Mouse (Mus musculus): ENCODE results near the gene Samd4b.

The Samd4b gene

GRCm38 (mm10) chr7:28446446-28446845, 151.5 kb downstream of the Samd4b start:
- DNase-seq (ENCODE audit: low spot score in 2 of 2): peak in 1 of 2 experiments; percentile 64

GRCm38 (mm10) chr7:28444344-28444974, 153.5 kb downstream of the Samd4b start:
- no peak for DNase-seq (ENCODE audit: low spot score in 2 of 2)

GRCm38 (mm10) chr7:28442688-28443087, 155.3 kb downstream of the Samd4b start:
- peak; percentile 32 to 63 for DNase-seq (ENCODE audit: low spot score in 2 of 2)

- no peak for DNase-seq (ENCODE audit: low spot score in 2 of 2)
These were observed 156.0 kb downstream of the Samd4b start for GRCm38 (mm10) chr7:28441776-28442485.

GRCm38 (mm10) chr7:28440739-28441138, 157.2 kb downstream of the Samd4b start:
- peak; percentile 54 to 78 for DNase-seq (ENCODE audit: low spot score in 2 of 2)

GRCm38 (mm10) chr7:28438771-28439170, 159.2 kb downstream of the Samd4b start:
- DNase-seq (ENCODE audit: low spot score in 2 of 2): no peak

- DNase-seq (ENCODE audit: low spot score in 2 of 2): no peak
These were observed 160.0 kb downstream of the Samd4b start for GRCm38 (mm10) chr7:28437964-28438363.

GRCm38 (mm10) chr7:28436932-28437570, 160.9 kb downstream of the Samd4b start, which contains the start of gene Gmfg:
TSS of gene Gmfg (plus strand) at chr7:28437447.
- DNase-seq (ENCODE audit: low spot score in 2 of 2): peak; percentile 82 to 87

- peak; percentile 100 for DNase-seq (ENCODE audit: low spot score in 2 of 2)
These were observed 161.6 kb downstream of the Samd4b start for GRCm38 (mm10) chr7:28436271-28436904.

- DNase-seq (ENCODE audit: low spot score in 2 of 2): peak; percentile 29 to 41
These were observed 162.2 kb downstream of the Samd4b start for GRCm38 (mm10) chr7:28435660-28436259.

- no peak for DNase-seq (ENCODE audit: low spot score in 2 of 2)
These were observed 165.7 kb downstream of the Samd4b start for GRCm38 (mm10) chr7:28432252-28432651.

- no peak for DNase-seq (ENCODE audit: low spot score in 2 of 2)
These were observed 167.4 kb downstream of the Samd4b start for GRCm38 (mm10) chr7:28430512-28430911.

GRCm38 (mm10) chr7:28427738-28428137, 170.2 kb downstream of the Samd4b start:
- peak in 1 of 2 experiments; percentile 27 for DNase-seq (ENCODE audit: low spot score in 2 of 2)

GRCm38 (mm10) chr7:28423018-28423417, 174.9 kb downstream of the Samd4b start:
- no peak for DNase-seq (ENCODE audit: low spot score in 2 of 2)

GRCm38 (mm10) chr7:28419416-28419815, 178.5 kb downstream of the Samd4b start:
- peak in 1 of 2 experiments; percentile 15 for DNase-seq (ENCODE audit: low spot score in 2 of 2)

- DNase-seq (ENCODE audit: low spot score in 2 of 2): peak; percentile 85 to 86
These were observed 179.8 kb downstream of the Samd4b start for GRCm38 (mm10) chr7:28418096-28418670.

GRCm38 (mm10) chr7:28417368-28417767, 180.6 kb downstream of the Samd4b start:
- DNase-seq (ENCODE audit: low spot score in 2 of 2): no peak

GRCm38 (mm10) chr7:28412826-28413225, 185.1 kb downstream of the Samd4b start:
- no peak for DNase-seq (ENCODE audit: low spot score in 2 of 2)

- DNase-seq (ENCODE audit: low spot score in 2 of 2): peak; percentile 85 to 86
These were observed 187.0 kb downstream of the Samd4b start for GRCm38 (mm10) chr7:28410841-28411475.

- no peak for DNase-seq (ENCODE audit: low spot score in 2 of 2)
These were observed 196.0 kb downstream of the Samd4b start for GRCm38 (mm10) chr7:28401942-28402341.

GRCm38 (mm10) chr7:28401030-28401429, 196.9 kb downstream of the Samd4b start:
- DNase-seq (ENCODE audit: low spot score in 2 of 2): no peak

All from heart, adult 9 months (tissue).